Mouse (Mus musculus): ENCODE data around the gene Tcam1. TPM values are rescaled to one million over a fixed set of nuclear protein-coding genes. Genes with fewer than 3 reads are reported as not detected.

Tcam1 gene
- total RNA-seq, 1 experiment, result 1.0 TPM

- TF ChIP-seq HCFC1 (IDR thresholded peaks at IDR 0.05; ENCODE audit: borderline replicate concordance, insufficient read depth, low read length) (no peak), MAFK (IDR thresholded peaks at IDR 0.05; ENCODE audit: insufficient read depth, low read depth, low read length) (no peak), CHD2 (IDR thresholded peaks at IDR 0.05; ENCODE audit: low read depth, low read length) (no peak), ZNF384 (IDR thresholded peaks at IDR 0.05; ENCODE audit: low read depth, low read length) (no peak), ZC3H11A (IDR thresholded peaks at IDR 0.05; ENCODE audit: borderline replicate concordance, low read depth, low read length) (no peak)
- Histone ChIP-seq H3K27ac (ENCODE audit: insufficient read depth, low read depth, low read length, poor library complexity, severe bottlenecking) (no peak overlapping the region), H3K4me1 (ENCODE audit: control insufficient read depth in 2 of 2, insufficient read depth in 2 of 2, low read length in 2 of 2, poor library complexity in 1 of 2) (peaks cover 2 to 19% of the 10 kb centered on the region in 2 experiments; a peak in 3 of 4 replicates), H3K9me3 (ENCODE audit: control insufficient read depth, insufficient read depth, low read depth, low read length) (no peaks in the 10 kb centered on the region), H3K36me3 (ENCODE audit: control insufficient read depth, insufficient read depth, low read length, poor library complexity, severe bottlenecking) (no peaks in the 10 kb centered on the region), H3K9ac (ENCODE audit: insufficient read depth, low read depth, low read length, poor library complexity, severe bottlenecking) (no peak overlapping the region), H3K4me3 (ENCODE audit: insufficient read depth in 1 of 2, low read depth in 1 of 2, low read length in 2 of 2, poor library complexity in 1 of 2, severe bottlenecking in 1 of 2) (no peak overlapping the region)
- DNase-seq (ENCODE audit: low read depth, low spot score), result no peak
- in situ Hi-C loops (cut with MboI; ENCODE audit: low sequenced_read_pairs in 2 of 2, unreplicated experiment in 2 of 2), result no loop called here
Observed at GRCm38 (mm10) chr11:106274374-106274773, 2.1 kb upstream of the Tcam1 start.

GRCm38 (mm10) chr11:106274971-106275411 lies 1.5 kb upstream of the Tcam1 start:
- Histone ChIP-seq H3K4me3 (ENCODE audit: insufficient read depth in 1 of 2, low read depth in 1 of 2, low read length in 2 of 2, poor library complexity in 1 of 2, severe bottlenecking in 1 of 2) (no peak overlapping the region), H3K27ac (ENCODE audit: insufficient read depth, low read depth, low read length, poor library complexity, severe bottlenecking) (no peak overlapping the region)
- in situ Hi-C loops (cut with MboI; ENCODE audit: low sequenced_read_pairs in 2 of 2, unreplicated experiment in 2 of 2), result no loop called here

GRCm38 (mm10) chr11:106282452-106282851 lies 6.0 kb downstream of the Tcam1 start:
- in situ Hi-C loops (cut with MboI; ENCODE audit: low sequenced_read_pairs in 2 of 2, unreplicated experiment in 2 of 2), result no loop called here
- no peak overlapping the region for H3K9ac ChIP-seq (ENCODE audit: insufficient read depth, low read depth, low read length, poor library complexity, severe bottlenecking)
- no peaks in the 10 kb centered on the region for H3K36me3 ChIP-seq (ENCODE audit: control insufficient read depth, insufficient read depth, low read length, poor library complexity, severe bottlenecking)
- DNase-seq (ENCODE audit: low read depth, low spot score), result no peak
- H3K9me3 ChIP-seq (ENCODE audit: control insufficient read depth, insufficient read depth, low read depth, low read length), result no peaks in the 10 kb centered on the region
- H3K27ac ChIP-seq (ENCODE audit: insufficient read depth, low read depth, low read length, poor library complexity, severe bottlenecking), result no peak overlapping the region
- no peaks in the 10 kb centered on the region for H3K4me1 ChIP-seq (ENCODE audit: control insufficient read depth in 2 of 2, insufficient read depth in 2 of 2, low read length in 2 of 2, poor library complexity in 1 of 2)
- no peak for TF ChIP-seq HCFC1 (IDR thresholded peaks at IDR 0.05; ENCODE audit: borderline replicate concordance, insufficient read depth, low read length)
- no peak for TF ChIP-seq ZNF384 (IDR thresholded peaks at IDR 0.05; ENCODE audit: low read depth, low read length)
- no peak overlapping the region for H3K4me3 ChIP-seq (ENCODE audit: insufficient read depth in 1 of 2, low read depth in 1 of 2, low read length in 2 of 2, poor library complexity in 1 of 2, severe bottlenecking in 1 of 2)

More at GRCm38 (mm10) chr11:106274971-106275411, 1.5 kb upstream of the Tcam1 start:
- DNase-seq (ENCODE audit: low read depth, low spot score), result no peak
- H3K9ac ChIP-seq (ENCODE audit: insufficient read depth, low read depth, low read length, poor library complexity, severe bottlenecking), result no peak overlapping the region
- H3K4me1 ChIP-seq (ENCODE audit: control insufficient read depth in 2 of 2, insufficient read depth in 2 of 2, low read length in 2 of 2, poor library complexity in 1 of 2), result peaks cover 2 to 19% of the 10 kb centered on the region in 2 experiments; a peak in 3 of 4 replicates
- no peaks in the 10 kb centered on the region for H3K9me3 ChIP-seq (ENCODE audit: control insufficient read depth, insufficient read depth, low read depth, low read length)
- no peaks in the 10 kb centered on the region for H3K36me3 ChIP-seq (ENCODE audit: control insufficient read depth, insufficient read depth, low read length, poor library complexity, severe bottlenecking)
- TF ChIP-seq CHD2 (IDR thresholded peaks at IDR 0.05; ENCODE audit: low read depth, low read length) (no peak), HCFC1 (IDR thresholded peaks at IDR 0.05; ENCODE audit: borderline replicate concordance, insufficient read depth, low read length) (no peak), ZNF384 (IDR thresholded peaks at IDR 0.05; ENCODE audit: low read depth, low read length) (no peak), MAFK (IDR thresholded peaks at IDR 0.05; ENCODE audit: insufficient read depth, low read depth, low read length) (no peak), ZC3H11A (IDR thresholded peaks at IDR 0.05; ENCODE audit: borderline replicate concordance, low read depth, low read length) (no peak)

GRCm38 (mm10) chr11:106283371-106283770 lies 6.9 kb downstream of the Tcam1 start:
- Histone ChIP-seq H3K27ac (ENCODE audit: insufficient read depth, low read depth, low read length, poor library complexity, severe bottlenecking) (no peak overlapping the region), H3K4me1 (ENCODE audit: control insufficient read depth in 2 of 2, insufficient read depth in 2 of 2, low read length in 2 of 2, poor library complexity in 1 of 2) (no peaks in the 10 kb centered on the region), H3K36me3 (ENCODE audit: control insufficient read depth, insufficient read depth, low read length, poor library complexity, severe bottlenecking) (no peaks in the 10 kb centered on the region), H3K4me3 (ENCODE audit: insufficient read depth in 1 of 2, low read depth in 1 of 2, low read length in 2 of 2, poor library complexity in 1 of 2, severe bottlenecking in 1 of 2) (no peak overlapping the region), H3K9ac (ENCODE audit: insufficient read depth, low read depth, low read length, poor library complexity, severe bottlenecking) (no peak overlapping the region), H3K9me3 (ENCODE audit: control insufficient read depth, insufficient read depth, low read depth, low read length) (no peaks in the 10 kb centered on the region)
- in situ Hi-C loops (cut with MboI; ENCODE audit: low sequenced_read_pairs in 2 of 2, unreplicated experiment in 2 of 2), result no loop called here
- no peak for DNase-seq (ENCODE audit: low read depth, low spot score)
- TF ChIP-seq ZNF384 (IDR thresholded peaks at IDR 0.05; ENCODE audit: low read depth, low read length) (no peak), CHD2 (IDR thresholded peaks at IDR 0.05; ENCODE audit: low read depth, low read length) (no peak), HCFC1 (IDR thresholded peaks at IDR 0.05; ENCODE audit: borderline replicate concordance, insufficient read depth, low read length) (no peak), MAFK (IDR thresholded peaks at IDR 0.05; ENCODE audit: insufficient read depth, low read depth, low read length) (no peak), ZC3H11A (IDR thresholded peaks at IDR 0.05; ENCODE audit: borderline replicate concordance, low read depth, low read length) (no peak)

GRCm38 (mm10) chr11:106284126-106284525 lies 7.7 kb downstream of the Tcam1 start:
- Histone ChIP-seq H3K27ac (ENCODE audit: insufficient read depth, low read depth, low read length, poor library complexity, severe bottlenecking) (no peak overlapping the region), H3K4me3 (ENCODE audit: insufficient read depth in 1 of 2, low read depth in 1 of 2, low read length in 2 of 2, poor library complexity in 1 of 2, severe bottlenecking in 1 of 2) (no peak overlapping the region), H3K4me1 (ENCODE audit: control insufficient read depth in 2 of 2, insufficient read depth in 2 of 2, low read length in 2 of 2, poor library complexity in 1 of 2) (no peaks in the 10 kb centered on the region), H3K36me3 (ENCODE audit: control insufficient read depth, insufficient read depth, low read length, poor library complexity, severe bottlenecking) (no peaks in the 10 kb centered on the region), H3K9ac (ENCODE audit: insufficient read depth, low read depth, low read length, poor library complexity, severe bottlenecking) (no peak overlapping the region), H3K9me3 (ENCODE audit: control insufficient read depth, insufficient read depth, low read depth, low read length) (no peaks in the 10 kb centered on the region)
- in situ Hi-C loops (cut with MboI; ENCODE audit: low sequenced_read_pairs in 2 of 2, unreplicated experiment in 2 of 2), result no loop called here
- DNase-seq (ENCODE audit: low read depth, low spot score), result no peak
- no peak for TF ChIP-seq MAFK (IDR thresholded peaks at IDR 0.05; ENCODE audit: insufficient read depth, low read depth, low read length)
- no peak for TF ChIP-seq ZNF384 (IDR thresholded peaks at IDR 0.05; ENCODE audit: low read depth, low read length)
- no peak for TF ChIP-seq HCFC1 (IDR thresholded peaks at IDR 0.05; ENCODE audit: borderline replicate concordance, insufficient read depth, low read length)
- TF ChIP-seq ZC3H11A (IDR thresholded peaks at IDR 0.05; ENCODE audit: borderline replicate concordance, low read depth, low read length), result no peak
- no peak for TF ChIP-seq CHD2 (IDR thresholded peaks at IDR 0.05; ENCODE audit: low read depth, low read length)

Data from ES-E14 (cell line).